Mouse (Mus musculus) bone marrow, adult 2 months (tissue): ENCODE results near the gene Wbp2.

Source experiments
- CTCF ChIP-seq: fragments of 200-500 bp; IDR thresholded peaks from 2 replicates; pipeline ENCODE4 v1.5.1; 2011; ENCODE audit warnings: low read length, control low read depth; ENCODE audit not compliant: control insufficient read depth, insufficient read depth
- POLR2A ChIP-seq: fragments of 200-500 bp; IDR thresholded peaks from 2 replicates; pipeline ENCODE4 v1.6.1; 2011; ENCODE audit warnings: low read depth, mild to moderate bottlenecking, control low read depth, low read length, borderline replicate concordance; ENCODE audit not compliant: control insufficient read depth

DNA sequence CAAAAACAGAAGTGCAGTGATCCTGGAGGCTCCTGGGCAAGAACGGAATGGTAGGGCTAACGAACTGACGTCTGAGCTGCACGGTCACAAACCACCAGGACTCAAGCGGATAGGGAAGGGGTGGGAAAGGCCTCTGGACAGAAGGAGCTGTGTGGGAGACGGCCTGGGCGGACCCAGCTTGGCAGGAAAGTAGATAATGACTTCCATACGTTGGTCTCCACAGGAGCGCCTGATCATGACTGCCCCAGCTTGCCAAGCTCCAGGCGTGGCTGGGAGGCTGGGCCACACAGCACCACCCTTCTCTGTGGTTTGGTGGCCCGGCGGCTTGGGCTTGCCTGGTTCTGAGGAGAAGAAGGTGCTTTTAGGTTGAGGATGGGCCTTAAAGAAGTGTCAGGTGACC, 30.4 kb upstream of the Wbp2 start:
- TF ChIP-seq POLR2A (no peak), CTCF (no peak)
